Mouse (Mus musculus) hindbrain, embryonic 14.5 days (tissue): ENCODE results near the gene Pknox2. TPM values are rescaled to one million over a fixed set of nuclear protein-coding genes. Genes with fewer than 3 reads are reported as not detected.

ENCODE experiments used
- ATAC-seq: fragments of 200-750 bp; cut with Nextera tagmentation; 2 replicates; pipeline ENCODE4 v1.8.0; 2017; ENCODE audit warnings: moderate number of reproducible peaks, mild to moderate bottlenecking, moderate TSS enrichment, moderate library complexity; ENCODE audit not compliant: low FRiP score
- DNase-seq: peaks from one replicate; pipeline ENCODE4 v3.0.0-alpha.2; 2015; ENCODE audit warnings: low spot score
- H3K27ac ChIP-seq: fragments of 300-500 bp; sonication (generic); 2 replicates; pipeline ENCODE4 v1.5.1; 2014; ENCODE audit warnings: mild to moderate bottlenecking, moderate library complexity
- H3K27me3 ChIP-seq: fragments of 300-500 bp; sonication (generic); 2 replicates; pipeline ENCODE4 v1.6.1; 2014; ENCODE audit warnings: mild to moderate bottlenecking, low read length, mixed read lengths; ENCODE audit not compliant: control insufficient read depth, insufficient read depth
- H3K36me3 ChIP-seq: fragments of 300-500 bp; sonication (generic); replicated peaks from 2 replicates; pipeline ENCODE4 v1.6.1; 2014; ENCODE audit not compliant: control insufficient read depth, insufficient read depth
- H3K4me1 ChIP-seq: fragments of 300-500 bp; sonication (generic); replicated peaks from 2 replicates; pipeline ENCODE4 v1.6.1; 2014; ENCODE audit warnings: antibody characterized with exemption, low read length, mixed read lengths; ENCODE audit not compliant: control insufficient read depth, insufficient read depth
- H3K4me2 ChIP-seq: fragments of 300-500 bp; sonication (generic); replicated peaks from 2 replicates; pipeline ENCODE4 v1.6.1; 2014; ENCODE audit warnings: mild to moderate bottlenecking, moderate library complexity
- H3K4me3 ChIP-seq: fragments of 300-500 bp; sonication (generic); replicated peaks from 2 replicates; pipeline ENCODE4 v1.5.1; 2014; ENCODE audit warnings: mild to moderate bottlenecking, low read length
- H3K9ac ChIP-seq: fragments of 300-500 bp; sonication (generic); 2 replicates; pipeline ENCODE4 v1.6.1; 2014
- H3K9me3 ChIP-seq: fragments of 300-500 bp; sonication (generic); 2 replicates; pipeline ENCODE4 v1.6.1; 2016; ENCODE audit warnings: low read length; ENCODE audit not compliant: control insufficient read depth
- WGBS: fragments of 180-500 bp; shearing (Covaris S2); extraction: QIAGEN DNeasy Blood & Tissue Kit; methylation state at CpG from one replicate; pipeline ENCODE4 v1.1.7; 2014; 5-methylcytosine and 5-hydroxymethylcytosine counted together
- polyA plus RNA-seq: library from polyadenylated mRNA; unstranded; fragments of >200 nt; fragmentation: Nextera tagmentation; extraction: Ambion mirVana; gene quantifications from 2 replicates; pipeline ENCODE4 v1.2.1, GENCODE M21; 2014

Pknox2 gene
- polyA plus RNA-seq, 1 experiment from 2014 or later, result 25.8 TPM

DNA sequence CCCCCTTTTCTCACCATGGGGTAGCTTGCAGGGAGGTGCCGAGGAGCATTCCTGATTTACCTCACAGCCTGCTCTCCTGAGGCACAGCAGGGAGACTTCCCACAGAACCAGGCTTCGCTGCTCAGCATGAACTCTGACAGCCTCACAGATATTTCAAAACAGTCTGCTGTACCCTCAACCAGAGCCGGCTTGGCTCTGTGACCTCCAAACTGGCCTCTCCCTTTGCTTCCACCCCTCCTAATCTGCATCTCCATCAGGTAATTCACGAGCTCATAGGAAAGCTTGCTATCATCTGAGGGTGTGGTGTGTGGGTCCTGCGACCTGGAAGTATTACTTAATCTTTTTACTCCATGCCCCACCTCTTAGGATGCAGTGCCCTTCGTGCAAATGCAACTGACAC is 142.5 kb downstream of the Pknox2 start:
- peaks cover 33% of the 10 kb centered on the region for H3K4me1 ChIP-seq
- no peak overlapping the region for H3K9ac ChIP-seq
- no peak for ATAC-seq
- no peak for DNase-seq
- WGBS, result 38% methylated on average over 6 of the region's 6 CpGs
- H3K36me3 ChIP-seq, result no peaks in the 10 kb centered on the region
- no peak overlapping the region for H3K27ac ChIP-seq
- no peak overlapping the region for H3K4me3 ChIP-seq
- no peak overlapping the region for H3K4me2 ChIP-seq
- H3K27me3 ChIP-seq, result no peaks in the 10 kb centered on the region
- H3K9me3 ChIP-seq, result no peaks in the 10 kb centered on the region

DNA sequence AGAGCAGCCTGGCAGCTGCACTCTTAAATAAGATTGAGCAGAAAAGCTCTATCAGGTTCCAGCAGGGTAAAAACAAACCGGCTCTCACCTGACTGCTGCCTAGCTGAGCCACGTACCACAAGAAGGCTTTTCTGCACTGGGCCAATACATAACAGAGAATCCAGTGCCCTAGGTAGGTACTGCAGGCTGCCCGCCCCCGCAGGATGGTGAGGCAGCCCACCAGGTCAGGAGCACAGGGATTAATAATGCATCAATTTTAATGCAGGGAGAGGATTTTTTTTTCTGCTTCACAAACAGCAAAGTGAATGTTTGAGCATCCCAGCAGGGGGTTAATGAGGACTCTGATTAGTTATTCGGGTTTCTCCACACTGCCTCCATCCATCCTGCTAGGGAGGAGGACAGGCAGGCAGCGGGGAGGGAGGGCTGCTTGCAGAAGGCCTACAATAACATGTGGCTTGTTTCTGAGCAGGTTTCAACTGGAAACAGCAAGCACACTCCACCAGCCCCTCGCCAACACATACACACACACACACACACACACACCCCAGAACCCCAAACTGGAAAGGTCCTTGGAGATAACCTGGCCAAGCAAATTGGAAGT is 145.2 kb downstream of the Pknox2 start:
- Histone ChIP-seq H3K9ac (0 out of 2 replicates have a peak overlapping the region, but pooled peaks have one; percentile 5), H3K36me3 (no peaks in the 10 kb centered on the region), H3K27me3 (no peaks in the 10 kb centered on the region), H3K4me3 (no peak overlapping the region), H3K27ac (peak overlapping the region; percentile 78), H3K4me2 (no peak overlapping the region), H3K9me3 (no peaks in the 10 kb centered on the region), H3K4me1 (peaks cover 25% of the 10 kb centered on the region)
- DNase-seq (peak; percentile 76), ATAC-seq (peak; percentile 78)
- WGBS, result 27% methylated on average over 7 of the region's 7 CpGs

DNA sequence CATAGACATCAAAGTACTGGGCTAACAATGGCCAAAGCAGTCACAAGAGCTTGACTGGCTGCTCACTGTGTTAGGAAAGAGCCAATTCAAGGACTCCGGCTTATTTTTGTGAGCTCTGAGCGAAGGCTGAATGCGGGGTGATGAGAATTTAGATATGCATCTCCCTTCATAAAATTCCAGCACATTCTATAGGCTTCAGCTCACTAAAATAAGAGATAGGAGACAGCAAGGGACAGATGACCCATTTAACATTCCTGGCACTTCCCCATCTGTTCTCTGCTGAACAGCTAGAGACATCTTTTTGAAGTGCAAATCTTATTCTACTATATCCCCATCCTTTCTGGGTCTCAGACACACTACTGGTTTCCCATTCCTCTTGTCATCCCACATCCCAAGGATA is 147.8 kb downstream of the Pknox2 start:
- no peaks in the 10 kb centered on the region for H3K27me3 ChIP-seq

DNA sequence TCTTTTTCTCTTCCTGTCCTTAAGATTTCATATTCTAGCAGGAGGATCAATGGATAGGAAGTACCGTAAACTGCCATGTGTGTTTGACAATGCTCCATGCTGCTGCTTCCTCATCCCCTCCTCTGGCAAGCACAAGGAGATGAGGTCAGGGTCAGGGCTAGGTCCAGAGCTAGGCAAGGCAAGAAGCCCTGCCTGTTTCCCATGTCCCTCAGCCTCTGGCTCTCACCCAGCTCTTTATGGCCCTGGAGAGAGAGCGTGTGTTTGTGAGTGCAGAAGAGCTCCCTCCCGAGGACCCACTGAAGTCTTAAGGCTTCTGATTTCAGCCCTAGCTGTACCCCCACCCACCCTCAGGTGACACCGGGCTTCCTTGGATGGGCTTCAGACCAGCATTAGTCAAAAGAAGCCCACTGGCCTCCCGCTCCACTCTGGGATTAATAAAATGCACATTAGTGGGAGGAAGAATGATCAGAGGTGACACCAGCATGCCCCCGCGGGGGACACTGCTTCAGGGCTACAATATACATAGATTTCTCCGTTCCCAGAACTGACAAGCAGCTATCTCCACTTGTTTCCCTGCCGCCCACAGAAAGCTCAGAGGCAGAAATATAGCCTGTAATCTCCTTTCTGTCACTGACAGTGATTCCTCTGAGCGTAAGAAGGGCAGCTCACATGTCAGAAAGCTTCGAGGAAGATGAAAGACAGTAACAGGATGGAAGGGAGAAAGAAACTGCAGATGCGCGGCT is 156.4 kb downstream of the Pknox2 start:
- DNase-seq (no peak), ATAC-seq (no peak)
- Histone ChIP-seq H3K9me3 (no peaks in the 10 kb centered on the region), H3K27ac (peak overlapping the region; percentile 6), H3K4me3 (no peak overlapping the region), H3K9ac (no peak overlapping the region), H3K27me3 (no peaks in the 10 kb centered on the region), H3K4me1 (peaks cover 5% of the 10 kb centered on the region; the same call in 1 of the 2 replicates), H3K36me3 (no peaks in the 10 kb centered on the region), H3K4me2 (no peak overlapping the region)
- 60% methylated on average over 13 of the region's 13 CpGs for WGBS

More for the DNA sequence above, 147.8 kb downstream of the Pknox2 start:
- Histone ChIP-seq H3K4me1 (peaks cover 20% of the 10 kb centered on the region), H3K4me3 (no peak overlapping the region), H3K4me2 (no peak overlapping the region), H3K36me3 (no peaks in the 10 kb centered on the region), H3K9ac (no peak overlapping the region), H3K9me3 (no peaks in the 10 kb centered on the region), H3K27ac (no peak overlapping the region)
- no peak for DNase-seq
- 93% methylated on average over 3 of the region's 3 CpGs for WGBS
- ATAC-seq, result no peak

DNA sequence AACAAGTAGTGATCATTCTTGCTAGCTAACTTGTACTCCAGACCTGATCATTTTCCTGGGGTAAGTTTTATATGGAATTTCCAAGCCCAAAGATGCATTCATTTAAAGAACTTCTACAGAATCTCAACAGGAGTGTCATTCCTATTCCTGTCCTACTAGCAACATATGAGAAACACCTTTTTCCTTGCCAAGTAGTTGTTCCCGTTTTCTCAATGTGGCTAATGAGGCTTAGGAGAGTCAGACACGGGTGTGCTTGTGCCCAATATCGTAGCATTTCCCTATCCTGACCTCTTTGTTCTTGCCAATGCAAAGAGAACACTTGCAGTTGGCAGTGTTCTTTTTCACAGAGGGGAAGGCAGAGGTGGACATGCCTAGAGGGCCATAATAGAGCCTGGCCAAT is 157.2 kb downstream of the Pknox2 start:
- Histone ChIP-seq H3K36me3 (no peaks in the 10 kb centered on the region), H3K4me1 (peaks cover 9% of the 10 kb centered on the region; the same call in 1 of the 2 replicates), H3K9ac (no peak overlapping the region), H3K27ac (no peak overlapping the region), H3K4me3 (no peak overlapping the region), H3K4me2 (no peak overlapping the region), H3K27me3 (no peaks in the 10 kb centered on the region), H3K9me3 (no peaks in the 10 kb centered on the region)
- WGBS, result 88% methylated on average over 3 of the region's 3 CpGs
- ATAC-seq (no peak), DNase-seq (no peak)

DNA sequence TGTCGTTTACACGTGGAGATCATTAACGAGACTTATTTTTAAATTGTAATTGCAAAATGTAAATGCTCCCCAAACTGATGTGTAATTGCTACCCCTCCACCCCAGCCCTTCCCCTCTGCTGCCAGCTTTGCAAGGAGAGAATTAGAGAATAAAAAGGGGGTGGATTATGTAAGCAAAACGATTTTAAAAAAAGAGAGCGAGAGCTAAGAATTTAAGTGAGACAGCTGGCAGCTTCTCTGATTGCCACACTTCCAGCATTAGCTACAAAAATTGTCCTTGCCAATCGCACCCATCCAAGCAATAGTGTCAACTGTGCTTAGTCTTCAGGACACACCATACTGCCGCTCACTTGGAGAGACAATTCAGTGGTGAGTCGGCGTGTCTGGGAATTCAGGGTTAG is 162.0 kb downstream of the Pknox2 start:
- Histone ChIP-seq H3K4me3 (no peak overlapping the region), H3K9me3 (no peaks in the 10 kb centered on the region), H3K27ac (no peak overlapping the region), H3K9ac (no peak overlapping the region), H3K36me3 (no peaks in the 10 kb centered on the region), H3K4me1 (0 out of 2 replicates have a peak, but pooled peaks cover 4% of the 10 kb centered on the region), H3K4me2 (no peak overlapping the region), H3K27me3 (no peaks in the 10 kb centered on the region)
- DNase-seq, result no peak
- WGBS, result 72% methylated on average over 9 of the region's 9 CpGs
- ATAC-seq, result no peak

DNA sequence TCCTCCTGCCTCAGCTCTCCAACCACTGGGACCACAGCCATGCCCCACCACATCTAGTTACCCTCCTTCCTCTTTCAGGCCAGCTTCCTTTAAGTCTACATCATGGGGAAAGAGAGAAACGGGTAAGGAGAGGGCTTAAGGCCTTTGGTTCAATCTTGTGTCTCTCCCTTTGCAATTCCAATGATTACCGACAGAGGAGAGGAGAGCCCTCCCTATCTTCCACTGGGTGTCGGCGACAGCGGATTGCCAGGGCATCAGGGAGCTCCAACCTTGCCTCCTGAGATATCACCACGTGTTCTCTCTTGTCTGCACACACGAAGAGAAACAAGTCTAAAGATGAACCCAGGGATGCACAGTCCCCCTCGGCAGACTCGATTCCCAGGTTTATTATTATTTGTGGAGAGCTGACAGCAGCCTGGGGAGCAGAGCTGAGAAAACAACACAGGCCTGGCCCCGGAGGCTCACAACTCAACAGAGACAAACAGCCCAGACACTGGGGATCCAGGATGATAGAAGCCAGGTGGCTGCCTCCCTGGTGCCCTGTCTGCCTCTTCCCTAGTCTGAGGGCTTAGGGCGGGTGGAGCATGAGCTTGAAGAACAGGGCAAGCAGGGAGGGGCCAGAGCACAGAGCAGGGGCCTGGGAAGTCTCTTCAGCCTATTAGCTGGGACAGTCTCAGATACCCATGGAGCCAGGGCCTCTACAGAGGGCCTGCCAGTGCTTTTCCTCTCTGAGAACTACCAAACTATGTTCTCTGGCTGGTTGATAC is 170.4 kb downstream of the Pknox2 start:
- Histone ChIP-seq H3K4me2 (no peak overlapping the region), H3K9me3 (no peaks in the 10 kb centered on the region), H3K36me3 (no peaks in the 10 kb centered on the region), H3K27ac (no peak overlapping the region), H3K4me3 (no peak overlapping the region), H3K27me3 (no peaks in the 10 kb centered on the region), H3K9ac (no peak overlapping the region), H3K4me1 (peaks cover 2% of the 10 kb centered on the region; the same call in 1 of the 2 replicates)
- no peak for DNase-seq
- no peak for ATAC-seq
- WGBS, result 52% methylated on average over 11 of the region's 11 CpGs

DNA sequence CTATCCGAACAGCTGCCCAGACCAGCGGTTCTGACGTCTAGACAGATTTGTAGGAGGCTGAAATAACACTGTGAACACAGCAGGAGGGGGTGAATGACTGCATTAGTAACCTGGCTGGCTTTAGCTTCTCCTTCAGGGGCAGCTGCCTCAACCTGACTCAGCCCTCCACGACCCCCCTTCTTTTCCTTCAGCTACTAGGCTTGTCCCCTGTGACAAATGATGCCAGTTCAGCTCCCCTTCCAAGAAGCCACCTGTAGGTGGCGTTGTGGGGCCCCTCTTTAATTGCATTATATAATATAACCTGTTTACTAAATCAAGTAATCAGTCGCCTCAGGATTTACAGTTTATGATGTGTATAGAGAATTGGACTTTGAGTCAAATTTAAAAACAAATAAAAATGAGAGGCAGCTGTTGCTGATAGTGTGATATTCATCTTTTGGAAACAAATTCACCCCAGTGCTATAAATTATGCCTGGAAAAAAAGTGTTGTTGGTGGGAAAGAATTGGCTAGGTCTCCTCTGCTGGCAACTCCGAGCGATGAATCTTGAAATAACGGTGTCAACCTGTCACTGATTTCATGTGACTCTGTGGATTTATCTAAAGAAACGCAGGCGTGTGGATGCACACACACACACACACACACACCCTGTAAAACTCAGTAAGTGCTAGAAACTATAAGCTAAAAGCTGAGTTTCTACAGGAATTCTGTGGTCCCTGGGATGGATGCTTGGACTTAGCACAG is 173.6 kb downstream of the Pknox2 start:
- Histone ChIP-seq H3K36me3 (no peaks in the 10 kb centered on the region), H3K27me3 (no peaks in the 10 kb centered on the region), H3K9ac (no peak overlapping the region), H3K9me3 (no peaks in the 10 kb centered on the region), H3K27ac (no peak overlapping the region), H3K4me1 (peaks cover 3% of the 10 kb centered on the region; the same call in 1 of the 2 replicates), H3K4me2 (no peak overlapping the region), H3K4me3 (no peak overlapping the region)
- WGBS, result 58% methylated on average over 11 of the region's 11 CpGs
- no peak; the same call in 1 of the 2 replicates for ATAC-seq
- DNase-seq, result peak; percentile 49

DNA sequence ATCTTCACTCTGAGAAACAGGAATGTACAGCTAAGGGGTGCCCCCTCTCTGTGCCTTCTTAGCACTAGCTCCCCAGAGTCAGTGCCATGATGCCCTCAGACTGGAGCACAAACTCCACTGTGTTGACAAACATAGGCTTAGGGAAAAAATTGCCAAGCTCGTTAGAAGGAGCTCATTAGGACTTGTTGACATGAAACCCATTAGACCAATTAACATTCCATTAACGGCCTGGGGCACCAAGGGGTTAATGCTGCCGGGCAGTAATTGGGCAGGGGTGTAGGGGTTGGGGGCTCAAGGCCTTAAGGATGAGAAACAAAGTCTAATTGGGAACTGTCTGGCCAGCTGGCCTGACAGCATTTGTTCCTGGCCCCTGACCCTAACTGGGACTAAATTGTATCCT is 175.1 kb downstream of the Pknox2 start:
- DNase-seq, result no peak
- Histone ChIP-seq H3K27ac (no peak overlapping the region), H3K4me3 (no peak overlapping the region), H3K36me3 (no peaks in the 10 kb centered on the region), H3K4me2 (no peak overlapping the region), H3K4me1 (peaks cover 3% of the 10 kb centered on the region; the same call in 1 of the 2 replicates), H3K9ac (no peak overlapping the region), H3K27me3 (no peaks in the 10 kb centered on the region), H3K9me3 (no peaks in the 10 kb centered on the region)
- ATAC-seq, result no peak
- 41% methylated on average over 3 of the region's 3 CpGs for WGBS
